In genomic region chr16:33590438-33590837, GRCm38 (mm10) we compare ENCODE assay signal across 35 mouse cellular contexts.
"Had no signal": no experiment of that assay in that cellular context is flagged by ENCODE, and none has a peak within 500 bp of the region (broad histone marks: within the 10 kb centered on the region; RNA-seq: fewer than 3 reads in every experiment).

No protein-coding gene starts in this region.

- H3K4me2 ChIP-seq: heart, embryonic 11.5 days; heart, embryonic 12.5 days; heart, embryonic 13.5 days; heart, embryonic 15.5 days; hindbrain, embryonic 12.5 days; hindbrain, embryonic 13.5 days; hindbrain, embryonic 14.5 days; hindbrain, embryonic 15.5 days; intestine, embryonic 15.5 days; kidney, embryonic 15.5 days had no signal

- ATAC-seq: hindbrain, embryonic 16.5 days; hindbrain, postnatal 0 days; inflammation-experienced regulatory T-cells, adult 6 months; intestine, embryonic 15.5 days; intestine, embryonic 16.5 days; intestine, postnatal 0 days had no signal

- H3K4me3 ChIP-seq: heart, embryonic 10.5 days; heart, embryonic 12.5 days; heart, embryonic 13.5 days; heart, embryonic 15.5 days; hindbrain, embryonic 10.5 days; hindbrain, embryonic 12.5 days; hindbrain, embryonic 13.5 days; hindbrain, embryonic 15.5 days; intestine, embryonic 15.5 days; kidney, embryonic 15.5 days; layer of hippocampus, adult 2 months had no signal

- H3K27me3 ChIP-seq: heart, embryonic 12.5 days; heart, embryonic 13.5 days; heart, embryonic 15.5 days; hindbrain, embryonic 12.5 days; hindbrain, embryonic 13.5 days; hindbrain, embryonic 15.5 days; intestine, embryonic 15.5 days; kidney, embryonic 15.5 days had no signal

- H3K9ac ChIP-seq: heart, embryonic 12.5 days; heart, embryonic 13.5 days; heart, embryonic 15.5 days; hindbrain, embryonic 12.5 days; hindbrain, embryonic 13.5 days; hindbrain, embryonic 14.5 days; hindbrain, embryonic 15.5 days; intestine, embryonic 15.5 days; kidney, embryonic 15.5 days had no signal

- H3K36me3 ChIP-seq: heart, embryonic 10.5 days; heart, embryonic 12.5 days; heart, embryonic 13.5 days; heart, embryonic 15.5 days; hindbrain, embryonic 10.5 days; hindbrain, embryonic 12.5 days; hindbrain, embryonic 13.5 days; hindbrain, embryonic 15.5 days; intestine, embryonic 15.5 days; kidney, embryonic 15.5 days had no signal

- DNase-seq: heart, postnatal 10 days; heart, postnatal 14 days; heart, postnatal 36 days; heart, postnatal 4 days; kidney, adult 11 months; kidney, adult 18-20 months; kidney, adult 2 months; kidney, adult 8-10 months; kidney, adult 9 months; kidney, postnatal 10 days; kidney, postnatal 14 days; kidney, postnatal 25 days; kidney, postnatal 36 days; kidney, postnatal 4 days; layer of hippocampus, adult 9-11 months; layer of hippocampus, postnatal 36 days had no signal

- H3K9me3 ChIP-seq: heart, embryonic 10.5 days; heart, embryonic 12.5 days; heart, embryonic 13.5 days; heart, embryonic 15.5 days; hindbrain, embryonic 10.5 days; hindbrain, embryonic 12.5 days; hindbrain, embryonic 13.5 days; hindbrain, embryonic 15.5 days; intestine, embryonic 15.5 days; kidney, embryonic 15.5 days had no signal

- H3K27ac ChIP-seq: heart, embryonic 10.5 days; heart, embryonic 13.5 days; heart, embryonic 15.5 days; hindbrain, embryonic 12.5 days; hindbrain, embryonic 13.5 days; hindbrain, embryonic 14.5 days; hindbrain, embryonic 15.5 days; hindbrain, postnatal 0 days; intestine, embryonic 15.5 days; kidney, postnatal 0 days; layer of hippocampus, adult 2 months had no signal
